Mouse (Mus musculus) erythroblast, embryonic 14.5 days (primary cell): ENCODE results near the gene Mr1.

Source experiments
- GATA1 ChIP-seq: IDR thresholded peaks from 2 replicates; pipeline ENCODE4 v1.6.1; 2012; ENCODE audit warnings: low read length, inconsistent platforms, mixed read lengths
- TAL1 ChIP-seq: IDR thresholded peaks from 3 replicates; pipeline ENCODE4 v1.6.1; 2012; ENCODE audit warnings: low read length, inconsistent platforms, mixed read lengths

DNA sequence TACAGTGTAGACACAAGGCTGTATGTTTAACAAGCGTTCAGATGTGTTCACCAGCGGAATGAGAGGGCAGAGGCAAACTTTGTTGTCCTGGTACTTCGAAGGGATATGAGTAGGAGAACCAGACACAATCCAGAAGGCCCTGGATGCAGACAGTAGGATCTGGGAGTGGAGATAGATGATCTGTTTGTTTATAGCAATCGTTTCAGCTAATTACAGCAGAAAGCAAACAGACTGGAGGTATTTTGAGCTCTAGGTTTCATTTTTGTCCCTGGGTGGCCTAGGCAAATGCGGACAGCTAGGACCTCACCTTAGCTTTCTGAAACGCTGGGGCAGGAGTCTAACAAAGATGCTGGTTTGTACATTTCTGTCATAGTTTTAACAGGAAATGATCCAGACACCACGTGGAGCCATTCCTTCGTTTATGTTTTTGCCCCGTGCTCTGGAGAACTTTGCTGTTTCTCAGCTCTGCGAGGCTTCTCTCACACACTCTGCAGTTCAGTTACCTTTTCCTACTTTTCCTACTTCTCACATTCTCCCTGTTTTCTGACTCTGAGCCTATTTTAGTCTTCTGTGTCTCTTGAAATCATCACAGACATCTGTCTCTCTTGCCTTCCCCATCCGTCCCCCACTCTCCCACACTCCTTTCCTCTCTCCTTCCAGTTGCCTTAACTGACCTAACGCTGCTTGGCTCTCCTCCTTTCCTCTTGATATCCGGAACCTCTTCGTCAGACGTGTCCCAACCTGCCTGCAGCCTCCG lies 57.6 kb downstream of the Mr1 start:
- TF ChIP-seq GATA1, result no peak
- no peak for TF ChIP-seq TAL1
